Mouse (Mus musculus): ENCODE measurements around the gene Ttll4. TPM values are rescaled to one million over a fixed set of nuclear protein-coding genes. Genes with fewer than 3 reads are reported as not detected.

Ttll4 gene
- polyA plus RNA-seq, 1 experiment, result 5.1 TPM

- no peaks in the 10 kb centered on the region for H3K36me3 ChIP-seq (ENCODE audit: control insufficient read depth, insufficient read depth)
- no peak overlapping the region for H3ac ChIP-seq (ENCODE audit: control insufficient read depth, insufficient read length)
- H3K4me2 ChIP-seq (ENCODE audit: low read depth), result no peak overlapping the region
- no peaks in the 10 kb centered on the region for H3K27me3 ChIP-seq (ENCODE audit: control insufficient read depth, insufficient read depth, insufficient read length)
- peaks cover 67% of the 10 kb centered on the region for H3K79me2 ChIP-seq (ENCODE audit: control insufficient read depth, insufficient read depth)
- no peak for TF ChIP-seq MYOG (IDR thresholded peaks at IDR 0.05; ENCODE audit: control insufficient read depth in 1 of 3, insufficient read depth in 1 of 3, insufficient read length in 2 of 3, low read depth in 2 of 3)
- TF ChIP-seq POLR2AphosphoS2 (IDR thresholded peaks at IDR 0.05; ENCODE audit: insufficient read length, low read depth), result no peak
- TF ChIP-seq POLR2A (IDR thresholded peaks at IDR 0.05; ENCODE audit: insufficient read length, low read depth), result no peak
- no peak for TF ChIP-seq MYOD1 (IDR thresholded peaks at IDR 0.05; ENCODE audit: control insufficient read depth in 1 of 3, insufficient read length in 2 of 3, low read depth in 2 of 3)
- TF ChIP-seq REST (IDR thresholded peaks at IDR 0.05; ENCODE audit: insufficient read depth, insufficient read length), result no peak
- no peak for TF ChIP-seq SRF (IDR thresholded peaks at IDR 0.05; ENCODE audit: control insufficient read depth, insufficient read length, low read depth)
- no peak for TF ChIP-seq USF1 (IDR thresholded peaks at IDR 0.05; ENCODE audit: low read depth)
- no peak for TF ChIP-seq MAX (IDR thresholded peaks at IDR 0.05; ENCODE audit: low read depth)
- TF ChIP-seq CEBPB (IDR thresholded peaks at IDR 0.05; ENCODE audit: insufficient read depth, poor library complexity, severe bottlenecking), result no peak
- no peak for TF ChIP-seq TCF3 (IDR thresholded peaks at IDR 0.05; ENCODE audit: insufficient read length, low read depth)
- TF ChIP-seq TCF12 (IDR thresholded peaks at IDR 0.05; ENCODE audit: insufficient read depth, poor library complexity, severe bottlenecking), result no peak
- TF ChIP-seq E2F4 (IDR thresholded peaks at IDR 0.05; ENCODE audit: insufficient read depth), result no peak
- no peak overlapping the region for H3K4me3 ChIP-seq
These were observed 6.8 kb downstream of the Ttll4 start for GRCm38 (mm10) chr1:74668371-74668770.

- no peaks in the 10 kb centered on the region for H3K36me3 ChIP-seq (ENCODE audit: control insufficient read depth, insufficient read depth)
- no peak overlapping the region for H3ac ChIP-seq (ENCODE audit: control insufficient read depth, insufficient read length)
- no peaks in the 10 kb centered on the region for H3K27me3 ChIP-seq (ENCODE audit: control insufficient read depth, insufficient read depth, insufficient read length)
- H3K4me3 ChIP-seq, result no peak overlapping the region
- H3K79me2 ChIP-seq (ENCODE audit: control insufficient read depth, insufficient read depth), result peaks cover 38% of the 10 kb centered on the region
- no peak for TF ChIP-seq TCF12 (IDR thresholded peaks at IDR 0.05; ENCODE audit: insufficient read depth, poor library complexity, severe bottlenecking)
- TF ChIP-seq POLR2AphosphoS2 (IDR thresholded peaks at IDR 0.05; ENCODE audit: insufficient read length, low read depth), result no peak
- TF ChIP-seq E2F4 (IDR thresholded peaks at IDR 0.05; ENCODE audit: insufficient read depth), result no peak
- no peak for TF ChIP-seq MAX (IDR thresholded peaks at IDR 0.05; ENCODE audit: low read depth)
- no peak for TF ChIP-seq CEBPB (IDR thresholded peaks at IDR 0.05; ENCODE audit: insufficient read depth, poor library complexity, severe bottlenecking)
- no peak for TF ChIP-seq SRF (IDR thresholded peaks at IDR 0.05; ENCODE audit: control insufficient read depth, insufficient read length, low read depth)
- TF ChIP-seq TCF3 (IDR thresholded peaks at IDR 0.05; ENCODE audit: insufficient read length, low read depth), result no peak
- TF ChIP-seq POLR2A (IDR thresholded peaks at IDR 0.05; ENCODE audit: insufficient read length, low read depth), result no peak
- H3K4me2 ChIP-seq (ENCODE audit: low read depth), result no peak overlapping the region
These were observed 11.2 kb downstream of the Ttll4 start for GRCm38 (mm10) chr1:74672731-74673130.

- peaks cover 13% of the 10 kb centered on the region for H3K79me2 ChIP-seq (ENCODE audit: control insufficient read depth, insufficient read depth)
- no peaks in the 10 kb centered on the region for H3K27me3 ChIP-seq (ENCODE audit: control insufficient read depth, insufficient read depth, insufficient read length)
- no peak overlapping the region for H3ac ChIP-seq (ENCODE audit: control insufficient read depth, insufficient read length)
- H3K36me3 ChIP-seq (ENCODE audit: control insufficient read depth, insufficient read depth), result peaks cover 24% of the 10 kb centered on the region
- H3K4me2 ChIP-seq (ENCODE audit: low read depth), result no peak overlapping the region
- H3K4me3 ChIP-seq, result no peak overlapping the region
- no peak for TF ChIP-seq SRF (IDR thresholded peaks at IDR 0.05; ENCODE audit: control insufficient read depth, insufficient read length, low read depth)
- TF ChIP-seq CEBPB (IDR thresholded peaks at IDR 0.05; ENCODE audit: insufficient read depth, poor library complexity, severe bottlenecking), result no peak
- TF ChIP-seq TCF3 (IDR thresholded peaks at IDR 0.05; ENCODE audit: insufficient read length, low read depth), result no peak
- TF ChIP-seq POLR2A (IDR thresholded peaks at IDR 0.05; ENCODE audit: insufficient read length, low read depth), result no peak
- no peak for TF ChIP-seq USF1 (IDR thresholded peaks at IDR 0.05; ENCODE audit: low read depth)
- no peak for TF ChIP-seq POLR2AphosphoS2 (IDR thresholded peaks at IDR 0.05; ENCODE audit: insufficient read length, low read depth)
- no peak for TF ChIP-seq MYOG (IDR thresholded peaks at IDR 0.05; ENCODE audit: control insufficient read depth in 1 of 3, insufficient read depth in 1 of 3, insufficient read length in 2 of 3, low read depth in 2 of 3)
- no peak for TF ChIP-seq TCF12 (IDR thresholded peaks at IDR 0.05; ENCODE audit: insufficient read depth, poor library complexity, severe bottlenecking)
- TF ChIP-seq REST (IDR thresholded peaks at IDR 0.05; ENCODE audit: insufficient read depth, insufficient read length), result no peak
- TF ChIP-seq MAX (IDR thresholded peaks at IDR 0.05; ENCODE audit: low read depth), result no peak
- no peak for TF ChIP-seq E2F4 (IDR thresholded peaks at IDR 0.05; ENCODE audit: insufficient read depth)
- TF ChIP-seq MYOD1 (IDR thresholded peaks at IDR 0.05; ENCODE audit: control insufficient read depth in 1 of 3, insufficient read length in 2 of 3, low read depth in 2 of 3), result no peak
These were observed 15.3 kb downstream of the Ttll4 start for GRCm38 (mm10) chr1:74676863-74677262.

- H3K27me3 ChIP-seq (ENCODE audit: control insufficient read depth, insufficient read depth, insufficient read length), result no peaks in the 10 kb centered on the region
- TF ChIP-seq POLR2A (IDR thresholded peaks at IDR 0.05; ENCODE audit: insufficient read length, low read depth), result no peak
- TF ChIP-seq USF1 (IDR thresholded peaks at IDR 0.05; ENCODE audit: low read depth), result no peak
- no peak for TF ChIP-seq MYOG (IDR thresholded peaks at IDR 0.05; ENCODE audit: control insufficient read depth in 1 of 3, insufficient read depth in 1 of 3, insufficient read length in 2 of 3, low read depth in 2 of 3)
- TF ChIP-seq MAX (IDR thresholded peaks at IDR 0.05; ENCODE audit: low read depth), result no peak
- no peak for TF ChIP-seq SRF (IDR thresholded peaks at IDR 0.05; ENCODE audit: control insufficient read depth, insufficient read length, low read depth)
- no peak for TF ChIP-seq E2F4 (IDR thresholded peaks at IDR 0.05; ENCODE audit: insufficient read depth)
- no peak for TF ChIP-seq POLR2AphosphoS2 (IDR thresholded peaks at IDR 0.05; ENCODE audit: insufficient read length, low read depth)
- TF ChIP-seq TCF12 (IDR thresholded peaks at IDR 0.05; ENCODE audit: insufficient read depth, poor library complexity, severe bottlenecking), result no peak
- no peak for TF ChIP-seq MYOD1 (IDR thresholded peaks at IDR 0.05; ENCODE audit: control insufficient read depth in 1 of 3, insufficient read length in 2 of 3, low read depth in 2 of 3)
- TF ChIP-seq CEBPB (IDR thresholded peaks at IDR 0.05; ENCODE audit: insufficient read depth, poor library complexity, severe bottlenecking), result no peak
- TF ChIP-seq REST (IDR thresholded peaks at IDR 0.05; ENCODE audit: insufficient read depth, insufficient read length), result no peak
- no peak for TF ChIP-seq TCF3 (IDR thresholded peaks at IDR 0.05; ENCODE audit: insufficient read length, low read depth)
- H3K4me2 ChIP-seq (ENCODE audit: low read depth), result no peak overlapping the region
- H3ac ChIP-seq (ENCODE audit: control insufficient read depth, insufficient read length), result no peak overlapping the region
- no peak overlapping the region for H3K4me3 ChIP-seq
- H3K36me3 ChIP-seq (ENCODE audit: control insufficient read depth, insufficient read depth), result peaks cover 28% of the 10 kb centered on the region
- peaks cover 5% of the 10 kb centered on the region for H3K79me2 ChIP-seq (ENCODE audit: control insufficient read depth, insufficient read depth)
These were observed 16.3 kb downstream of the Ttll4 start for GRCm38 (mm10) chr1:74677843-74678242.
